Mouse (Mus musculus) monocyte, adult 5-6 weeks (primary cell): ENCODE measurements around the gene Csnk1e. TPM values are rescaled to one million over a fixed set of nuclear protein-coding genes. Genes with fewer than 3 reads are reported as not detected.
A peak's percentile ranks its signal among the peaks of the same experiment; 100 is the strongest.

Experiments used
- ATAC-seq: fragments of 153-309, 156-312 bp; replicated peaks from 2 replicates; pipeline ENCODE4 v1.8.0; 2017; ENCODE audit warnings: mild to moderate bottlenecking; ENCODE audit not compliant: low TSS enrichment, insufficient number of reproducible peaks, severe bottlenecking, poor library complexity, low FRiP score
- total RNA-seq: library from RNA; stranded (forward); fragments of 200-1000, 200-491, 200-594 nt; gene quantifications from 3 replicates; pipeline ENCODE4 v1.2.3, GENCODE M21; 2017

Csnk1e gene
- total RNA-seq, 1 experiment from 2014 or later, result 66.9 TPM

DNA sequence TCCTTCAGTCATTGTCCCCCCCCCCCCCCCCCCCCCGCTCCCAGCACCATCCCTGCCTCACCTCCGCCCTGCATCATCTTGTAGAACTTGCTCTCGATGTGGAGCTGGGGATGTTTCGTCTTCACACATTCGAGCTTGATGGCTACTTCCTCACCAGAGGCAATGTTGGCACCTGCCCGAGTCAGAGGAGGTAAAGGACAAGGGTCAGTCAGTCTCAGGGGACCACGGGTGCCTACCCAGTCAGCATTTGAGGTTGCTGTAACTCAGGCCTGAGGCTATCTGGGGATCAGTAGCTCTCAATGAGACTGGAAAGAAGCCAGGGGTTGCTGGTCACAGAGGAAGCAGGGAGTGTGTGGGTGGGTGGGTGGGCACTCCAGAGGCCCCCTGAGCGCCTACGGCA lies 25.4 kb downstream of the Csnk1e start:
- ATAC-seq, result no peak

DNA sequence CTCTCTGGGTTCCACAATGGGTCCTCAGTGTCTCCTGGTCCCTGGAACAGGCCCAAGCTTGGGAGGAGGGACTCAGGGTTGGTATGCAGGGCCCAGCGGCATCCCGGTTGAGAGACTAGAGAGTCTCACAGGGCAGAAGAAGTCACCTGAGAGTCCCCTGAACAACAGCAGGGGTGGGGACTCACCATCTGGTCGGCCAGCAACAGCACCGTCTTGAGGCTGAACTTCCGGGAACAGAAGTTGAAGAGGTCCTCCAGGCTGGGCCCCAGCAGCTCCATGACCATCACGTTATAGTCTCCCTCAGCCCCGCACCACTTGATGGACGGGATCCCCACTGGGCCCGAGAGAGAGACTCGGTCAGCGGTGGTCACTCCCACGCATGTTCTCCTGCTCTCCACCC lies 25.8 kb downstream of the Csnk1e start:
- no peak for ATAC-seq

- ATAC-seq, result no peak
Observed at GRCm38 (mm10) chr15:79428616-79429015, 26.8 kb downstream of the Csnk1e start.

DNA sequence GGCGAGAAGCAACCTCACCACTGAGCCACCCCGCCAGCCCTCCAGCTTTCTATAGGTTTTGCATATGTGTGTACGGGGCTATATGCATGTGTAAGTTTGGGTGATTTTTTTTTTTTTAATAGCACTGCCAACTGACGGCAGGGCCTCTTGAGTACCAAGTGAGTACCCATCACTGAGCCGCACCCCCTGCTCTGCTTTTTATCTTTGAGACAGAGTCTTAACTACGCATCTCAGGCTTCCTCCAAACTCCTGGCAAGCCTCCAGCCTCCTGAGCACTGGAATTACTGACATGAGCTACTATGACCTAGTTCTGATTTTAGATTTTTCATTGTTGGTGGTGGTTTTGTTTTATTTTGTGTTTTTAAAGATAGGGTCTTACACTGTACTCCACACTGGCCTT lies 27.9 kb downstream of the Csnk1e start:
- no peak for ATAC-seq

- no peak for ATAC-seq
Observed at GRCm38 (mm10) chr15:79425516-79425915, 29.9 kb downstream of the Csnk1e start.

- ATAC-seq, result no peak
Observed at GRCm38 (mm10) chr15:79424602-79425001, 30.8 kb downstream of the Csnk1e start.

GRCm38 (mm10) chr15:79422715-79423243 lies 32.6 kb downstream of the Csnk1e start:
- ATAC-seq, result no peak

- no peak for ATAC-seq
Observed at GRCm38 (mm10) chr15:79418677-79419076, 36.7 kb downstream of the Csnk1e start.

GRCm38 (mm10) chr15:79418265-79418664 lies 37.1 kb downstream of the Csnk1e start:
- ATAC-seq, result no peak

DNA sequence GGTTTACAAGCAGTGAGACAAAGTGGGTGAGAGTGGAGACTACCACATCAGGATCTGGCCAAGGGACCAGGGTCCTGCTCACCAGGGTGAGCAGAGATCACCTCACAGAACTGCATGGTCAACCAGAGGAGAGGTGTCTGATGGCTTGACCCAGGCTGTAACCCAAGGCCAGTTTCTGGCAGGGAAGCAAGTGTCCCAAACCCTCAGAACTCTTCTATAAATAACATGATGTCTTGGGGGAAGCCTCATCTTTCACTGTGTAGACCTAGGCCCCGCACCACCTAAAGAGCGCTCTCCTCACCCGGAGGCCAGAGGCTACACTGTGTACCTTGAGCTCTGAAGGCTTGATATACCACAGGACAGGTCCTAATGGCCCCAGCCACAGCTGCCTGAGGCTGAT lies 38.0 kb downstream of the Csnk1e start:
- ATAC-seq, result no peak

- no peak for ATAC-seq
Observed at GRCm38 (mm10) chr15:79416460-79417085, 38.8 kb downstream of the Csnk1e start.

DNA sequence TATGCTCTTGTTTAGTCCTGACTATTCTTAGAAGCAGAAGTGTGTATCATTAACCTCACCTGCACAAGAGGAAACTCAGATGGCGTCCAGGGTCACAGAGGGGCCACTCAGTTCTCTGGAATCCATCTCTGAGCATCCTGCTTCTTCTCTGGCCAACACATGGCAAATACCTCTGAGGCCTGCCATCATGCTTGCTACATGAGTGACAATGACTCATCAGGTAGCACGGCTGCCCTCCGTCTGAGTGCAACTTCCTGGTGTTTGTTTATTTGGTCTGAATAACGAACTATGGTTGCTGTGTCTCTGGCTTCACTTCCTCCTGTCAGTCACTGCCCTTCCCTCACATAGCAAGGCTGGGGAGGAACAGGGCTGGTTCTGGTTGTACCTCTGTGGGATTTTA lies 40.9 kb downstream of the Csnk1e start:
- ATAC-seq, result peak; percentile 90

- ATAC-seq, result peak; percentile 72
Observed at GRCm38 (mm10) chr15:79413802-79414201, 41.6 kb downstream of the Csnk1e start.

- no peak for ATAC-seq
Observed at GRCm38 (mm10) chr15:79413201-79413600, 42.2 kb downstream of the Csnk1e start.

DNA sequence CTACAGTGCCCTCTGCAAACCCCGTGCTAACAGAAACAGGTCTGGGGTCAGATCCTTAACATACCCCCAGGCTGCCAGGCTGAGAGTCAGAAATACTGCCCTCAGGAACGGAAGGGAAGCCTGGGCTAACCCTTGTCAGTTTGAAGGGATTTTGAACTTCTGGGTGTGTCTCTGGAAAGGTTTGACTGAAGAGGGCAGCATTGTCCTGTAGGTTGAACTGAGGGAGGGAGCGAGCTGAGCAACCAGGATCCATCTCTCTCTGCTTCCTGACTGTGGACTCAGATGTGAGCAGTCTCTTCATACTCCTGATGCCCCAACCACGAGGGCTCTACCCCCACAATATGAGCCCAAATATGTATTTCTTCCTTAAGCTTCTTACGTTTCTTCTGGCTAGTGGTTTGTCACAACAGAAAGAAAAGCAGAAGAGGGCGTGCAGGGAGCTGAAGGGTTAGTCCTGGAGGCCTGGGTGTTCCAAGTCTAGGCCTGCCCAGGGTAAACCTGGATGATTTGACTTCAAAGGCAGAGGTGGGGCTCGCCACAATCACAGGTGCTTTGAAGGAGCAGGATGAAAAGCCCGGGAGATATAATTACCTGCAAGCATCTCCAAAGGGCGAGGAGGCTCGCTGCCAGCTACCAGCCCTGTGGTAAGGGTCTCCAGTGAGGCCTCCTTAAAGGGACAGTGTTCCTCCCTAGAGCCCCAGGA lies 43.9 kb downstream of the Csnk1e start:
- no peak for ATAC-seq

DNA sequence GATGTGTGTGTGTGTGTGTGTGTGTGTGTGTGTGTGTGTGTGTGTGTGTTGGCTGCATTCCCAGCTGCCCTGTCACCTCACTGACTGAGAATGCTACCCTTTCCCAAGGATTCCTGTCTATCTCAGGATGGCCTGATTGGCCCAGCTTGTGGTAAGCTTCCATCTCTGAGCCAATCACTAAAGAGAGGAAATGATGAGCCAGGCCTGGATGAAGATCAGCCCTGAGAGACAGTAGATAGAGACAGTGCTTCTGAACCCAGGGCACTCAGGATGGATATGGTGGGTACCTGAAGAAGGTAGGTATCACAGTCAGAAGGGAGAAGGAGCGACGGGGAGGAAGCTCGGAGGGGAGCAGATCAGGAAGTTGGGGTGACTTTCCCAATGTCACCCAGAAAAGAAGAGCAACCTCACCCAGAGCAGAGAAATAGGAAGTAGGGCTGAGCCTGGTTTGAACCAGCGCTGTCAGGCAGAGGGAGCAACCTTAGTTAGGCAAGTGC lies 46.2 kb downstream of the Csnk1e start:
- ATAC-seq, result peak; percentile 73

DNA sequence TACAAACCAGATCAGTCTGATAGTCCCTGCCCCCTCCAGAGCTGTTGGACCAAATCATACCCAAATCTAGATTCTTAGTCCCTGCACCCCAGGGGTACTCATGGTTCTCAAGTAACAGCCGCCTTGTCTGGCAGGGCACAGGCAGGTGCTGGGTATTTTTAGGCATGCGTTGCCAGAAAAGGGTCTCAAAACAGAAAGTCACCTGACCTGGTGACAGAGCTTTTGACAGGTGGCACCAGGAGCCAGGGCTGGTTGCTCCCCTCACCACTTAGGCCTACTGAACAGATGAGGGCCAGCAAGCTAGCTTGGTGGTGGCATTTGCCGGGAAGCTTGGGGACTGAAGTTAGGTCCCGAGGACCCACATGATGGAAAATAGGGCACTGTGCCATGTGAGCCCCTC lies 48.8 kb downstream of the Csnk1e start:
- ATAC-seq, result no peak

DNA sequence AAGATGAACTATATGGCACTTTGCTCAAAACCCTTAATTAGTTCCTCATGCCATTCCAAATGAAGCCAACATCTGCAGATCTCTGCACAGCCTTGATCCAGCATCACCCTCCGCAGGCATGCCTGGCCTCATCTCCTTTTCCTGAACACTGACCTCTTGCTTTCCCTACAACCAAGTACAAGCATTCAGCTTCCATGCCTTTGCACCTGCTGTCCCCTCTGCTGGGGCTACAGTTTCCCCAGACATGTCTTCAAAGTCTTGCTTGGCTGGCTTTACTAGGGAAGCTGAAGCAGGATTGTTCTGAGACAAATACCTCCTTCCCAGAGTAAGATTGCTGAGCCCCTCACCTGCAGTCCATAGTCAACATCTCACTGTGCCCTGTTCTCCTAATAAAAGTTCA lies 51.1 kb downstream of the Csnk1e start:
- no peak for ATAC-seq

- no peak for ATAC-seq
Observed at GRCm38 (mm10) chr15:79403763-79404210, 51.6 kb downstream of the Csnk1e start.
